Comparison of ENCODE assay signal across 8 mouse cellular contexts in the genomic region with DNA sequence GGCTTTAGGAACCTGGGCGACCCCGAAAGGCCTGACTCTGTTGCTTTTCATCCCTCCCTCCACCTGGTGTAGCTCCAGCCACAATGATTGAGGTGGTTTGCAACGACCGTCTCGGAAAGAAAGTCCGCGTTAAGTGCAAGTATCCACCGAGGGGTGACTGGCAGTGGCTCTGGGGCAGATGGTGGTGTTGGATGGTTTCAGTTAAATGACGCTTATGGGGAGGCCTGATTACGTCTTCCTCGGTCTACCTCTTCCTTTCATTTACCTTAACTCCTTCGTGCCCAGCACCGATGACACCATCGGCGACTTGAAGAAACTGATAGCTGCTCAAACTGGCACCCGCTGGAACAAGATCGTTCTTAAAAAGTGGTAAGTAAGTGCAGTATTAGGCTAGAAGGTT. TPM values are rescaled to one million over a fixed set of nuclear protein-coding genes. Genes with fewer than 3 reads are reported as not detected.
DNase-seq lines count a peak whose midpoint lies in the region; ATAC-seq and TF ChIP-seq lines count a peak whose summit lies in the region.

No protein-coding gene starts in this region.

- 2% methylated on average over 17 of the region's 17 CpGs for WGBS in kidney, adult 2 months
- WGBS in forebrain, embryonic 10.5 days = 5% methylated on average over 17 of the region's 17 CpGs
- WGBS in limb, embryonic 15.5 days = 4% methylated on average over 17 of the region's 17 CpGs

- H3K27me3 ChIP-seq in kidney, adult 2 months (replicated peaks; ENCODE audit: control insufficient read depth, insufficient read depth, low read length) = no peaks in the 10 kb centered on the region
- H3K27me3 ChIP-seq in ES-Bruce4 (ENCODE audit: control insufficient read depth, insufficient read depth, low read length, poor library complexity, severe bottlenecking) = no peaks in the 10 kb centered on the region
- H3K27me3 ChIP-seq in forebrain, embryonic 10.5 days (ENCODE audit: poor library complexity, severe bottlenecking) = no peaks in the 10 kb centered on the region
- no peaks in the 10 kb centered on the region for H3K27me3 ChIP-seq in limb, embryonic 15.5 days

- H3K36me3 ChIP-seq in kidney, adult 2 months (ENCODE audit: control insufficient read depth, insufficient read depth, low read length) = no peaks in the 10 kb centered on the region
- H3K36me3 ChIP-seq in ES-Bruce4 (ENCODE audit: control insufficient read depth, insufficient read depth, low read length, poor library complexity, severe bottlenecking) = peaks cover 7% of the 10 kb centered on the region; the same call in 1 of the 2 replicates
- peaks cover 27% of the 10 kb centered on the region for H3K36me3 ChIP-seq in forebrain, embryonic 10.5 days (replicated peaks)
- peaks cover 31% of the 10 kb centered on the region for H3K36me3 ChIP-seq in limb, embryonic 15.5 days

- H3K4me2 ChIP-seq in limb, embryonic 15.5 days = peak overlapping the region; percentile 94

- TF ChIP-seq POLR2A in kidney, adult 2 months (IDR thresholded peaks at IDR 0.05; ENCODE audit: low read depth, low read length) = no peak
- no peak for TF ChIP-seq POLR2A in ES-Bruce4 (IDR thresholded peaks at IDR 0.05; ENCODE audit: insufficient read depth, low read length)

- H3K4me1 ChIP-seq in kidney, adult 2 months (ENCODE audit: control insufficient read depth, insufficient read depth, low read length) = peaks cover 7% of the 10 kb centered on the region; the same call in 1 of the 2 replicates
- H3K4me1 ChIP-seq in ES-Bruce4 (ENCODE audit: control insufficient read depth, insufficient read depth, low read length) = no peaks in the 10 kb centered on the region
- H3K4me1 ChIP-seq in forebrain, embryonic 10.5 days = peaks cover 45% of the 10 kb centered on the region
- peaks cover 33% of the 10 kb centered on the region for H3K4me1 ChIP-seq in limb, embryonic 15.5 days

- no peak for TF ChIP-seq EP300 in ES-Bruce4 (IDR thresholded peaks at IDR 0.05; ENCODE audit: insufficient read depth, low read depth, low read length)

- DNase-seq in kidney, adult 2 months = no peak
- no peak for DNase-seq in kidney, postnatal 14 days
- DNase-seq in forebrain, embryonic 10.5 days (ENCODE audit: extremely low spot score, low spot score) = no peak
- DNase-seq in naive thymus-derived CD4-positive, alpha-beta T cell, adult 2 months (ENCODE audit: low read depth) = peak; percentile 85
- DNase-seq in urinary bladder, adult 18-20 months (ENCODE audit: low spot score in 2 of 2) = no peak
- DNase-seq in spleen, postnatal 36 days (ENCODE audit: low spot score in 2 of 2) = no peak

- no peaks in the 10 kb centered on the region for H3K9me3 ChIP-seq in ES-Bruce4 (replicated peaks; ENCODE audit: control insufficient read depth, insufficient read depth, low read length, poor library complexity, severe bottlenecking)
- H3K9me3 ChIP-seq in forebrain, embryonic 10.5 days = no peaks in the 10 kb centered on the region
- H3K9me3 ChIP-seq in limb, embryonic 15.5 days = no peaks in the 10 kb centered on the region

- H3K4me3 ChIP-seq in kidney, adult 2 months (ENCODE audit: insufficient read depth, low read depth, low read length) = peak overlapping the region; percentile 95
- peak overlapping the region; percentile 99 for H3K4me3 ChIP-seq in ES-Bruce4 (ENCODE audit: low read depth, low read length)
- H3K4me3 ChIP-seq in forebrain, embryonic 10.5 days = peak overlapping the region; percentile 86
- peak overlapping the region; percentile 84 for H3K4me3 ChIP-seq in limb, embryonic 15.5 days

- H3K9ac ChIP-seq in ES-Bruce4 (ENCODE audit: low read depth, poor library complexity, severe bottlenecking) = peak overlapping the region; percentile 75
- peak overlapping the region; percentile 81 for H3K9ac ChIP-seq in limb, embryonic 15.5 days

- peak overlapping the region; percentile 89 for H3K27ac ChIP-seq in kidney, adult 2 months (ENCODE audit: insufficient read depth, low read depth, low read length)
- H3K27ac ChIP-seq in ES-Bruce4 (ENCODE audit: insufficient read depth, low read length) = no peak overlapping the region; the same call in 1 of the 2 replicates
- H3K27ac ChIP-seq in forebrain, embryonic 10.5 days = peak overlapping the region; percentile 91
- H3K27ac ChIP-seq in limb, embryonic 15.5 days = peak overlapping the region; percentile 95

- no peak for TF ChIP-seq CTCF in kidney, adult 2 months (conservative IDR thresholded peaks at IDR 0.05; ENCODE audit: insufficient read depth, insufficient read length, low read depth, low read length)
- TF ChIP-seq CTCF in ES-Bruce4 (IDR thresholded peaks at IDR 0.05; ENCODE audit: low read depth, low read length) = no peak

- ATAC-seq in limb, embryonic 15.5 days (ENCODE audit: insufficient number of reproducible peaks, low FRiP score, low TSS enrichment, low read depth) = no peak

RNA-seq across cellular contexts. Expression of gene Fbxl12, which starts 0.6 kb away (rescaled TPM):
- 22.0 and 24.7 TPM in 2 replicates for polyA plus RNA-seq in kidney, adult 2 months (2012; rRNA removed)
- 19.6 and 20.2 TPM in 2 replicates for polyA plus RNA-seq in ES-Bruce4 (2011; ENCODE audit: insufficient read depth, insufficient read length, low read depth, missing spikeins)
- polyA plus RNA-seq in forebrain, embryonic 10.5 days (2016; fragmentation: Nextera tagmentation; extraction: Ambion mirVana) = 18.4 and 19.0 TPM in 2 replicates
- polyA plus RNA-seq in limb, embryonic 15.5 days (2015; fragmentation: Nextera tagmentation; extraction: Ambion mirVana) = 19.2 and 20.0 TPM in 2 replicates

RNA-seq across cellular contexts. Expression of gene Ubl5, which starts 2.4 kb away (rescaled TPM):
- polyA plus RNA-seq in kidney, adult 2 months (2012; rRNA removed) = 450 and 657 TPM in 2 replicates
- 288 and 314 TPM in 2 replicates for polyA plus RNA-seq in ES-Bruce4 (2011; ENCODE audit: insufficient read depth, insufficient read length, low read depth, missing spikeins)
- 356 and 383 TPM in 2 replicates for polyA plus RNA-seq in forebrain, embryonic 10.5 days (2016; fragmentation: Nextera tagmentation; extraction: Ambion mirVana)
- polyA plus RNA-seq in limb, embryonic 15.5 days (2015; fragmentation: Nextera tagmentation; extraction: Ambion mirVana) = 332 and 370 TPM in 2 replicates

RNA-seq across cellular contexts. Expression of gene Pin1, which starts 6.8 kb away (rescaled TPM):
- 18.3 and 18.9 TPM in 2 replicates for polyA plus RNA-seq in kidney, adult 2 months (2012; rRNA removed)
- 17.6 and 20.9 TPM in 2 replicates for polyA plus RNA-seq in ES-Bruce4 (2011; ENCODE audit: insufficient read depth, insufficient read length, low read depth, missing spikeins)
- 86.3 and 86.4 TPM in 2 replicates for polyA plus RNA-seq in forebrain, embryonic 10.5 days (2016; fragmentation: Nextera tagmentation; extraction: Ambion mirVana)
- 43.7 and 46.7 TPM in 2 replicates for polyA plus RNA-seq in limb, embryonic 15.5 days (2015; fragmentation: Nextera tagmentation; extraction: Ambion mirVana)
